Mouse (Mus musculus) kidney, adult 8-10 months (tissue): ENCODE data around the gene Usp24.
"Not testable (repeated sequence)": the region's sequence is repeated elsewhere in the genome, so short reads cannot be mapped to it uniquely, and the experiment has no call there.

Experiments used
- DNase-seq, 2 experiments: peaks; one replicate each; pipeline ENCODE4 v3.0.0; 2022

Gene Usp24

GRCm38 (mm10) chr4:106318976-106319375, 3.0 kb downstream of the Usp24 start:
- DNase-seq, result no peak

GRCm38 (mm10) chr4:106322846-106323245, 6.8 kb downstream of the Usp24 start:
- DNase-seq, result no peak

GRCm38 (mm10) chr4:106323318-106323717, 7.3 kb downstream of the Usp24 start:
- no peak for DNase-seq

- no peak for DNase-seq
These were observed 11.4 kb downstream of the Usp24 start for GRCm38 (mm10) chr4:106327436-106327835.

GRCm38 (mm10) chr4:106328704-106329103, 12.7 kb downstream of the Usp24 start:
- DNase-seq, result no peak

GRCm38 (mm10) chr4:106329171-106329570, 13.2 kb downstream of the Usp24 start:
- not testable (repeated sequence) for DNase-seq

GRCm38 (mm10) chr4:106330371-106330819, 14.4 kb downstream of the Usp24 start:
- peak in 1 of 2 experiments; percentile 76 for DNase-seq

GRCm38 (mm10) chr4:106333071-106333470, 17.1 kb downstream of the Usp24 start:
- DNase-seq, result no peak

GRCm38 (mm10) chr4:106333584-106333983, 17.6 kb downstream of the Usp24 start:
- no peak for DNase-seq

GRCm38 (mm10) chr4:106335858-106336257, 19.8 kb downstream of the Usp24 start:
- DNase-seq, result no peak

- DNase-seq, result no peak
These were observed 31.7 kb downstream of the Usp24 start for GRCm38 (mm10) chr4:106347664-106348063.

- DNase-seq, result not testable (repeated sequence)
These were observed 39.0 kb downstream of the Usp24 start for GRCm38 (mm10) chr4:106355025-106355424.

- DNase-seq, result no peak
These were observed 54.0 kb downstream of the Usp24 start for GRCm38 (mm10) chr4:106370013-106370412.

GRCm38 (mm10) chr4:106375857-106376256, 59.8 kb downstream of the Usp24 start:
- peak; percentile 67 to 84 for DNase-seq

- no peak for DNase-seq
These were observed 63.0 kb downstream of the Usp24 start for GRCm38 (mm10) chr4:106378839-106379572.

GRCm38 (mm10) chr4:106381131-106381530, 65.1 kb downstream of the Usp24 start:
- no peak for DNase-seq

- no peak for DNase-seq
These were observed 73.9 kb downstream of the Usp24 start for GRCm38 (mm10) chr4:106389908-106390307.

GRCm38 (mm10) chr4:106409621-106410020, 93.6 kb downstream of the Usp24 start:
- no peak for DNase-seq

- no peak for DNase-seq
These were observed 103.2 kb downstream of the Usp24 start for GRCm38 (mm10) chr4:106419256-106419655.

- DNase-seq, result no peak
These were observed 103.8 kb downstream of the Usp24 start for GRCm38 (mm10) chr4:106419791-106420190.

GRCm38 (mm10) chr4:106422597-106422996, 106.6 kb downstream of the Usp24 start:
- no peak for DNase-seq

- DNase-seq, result peak; percentile 17 to 21
These were observed 108.5 kb downstream of the Usp24 start for GRCm38 (mm10) chr4:106424560-106424959.

GRCm38 (mm10) chr4:106426286-106426685, 110.3 kb downstream of the Usp24 start:
- no peak for DNase-seq

GRCm38 (mm10) chr4:106428616-106429015, 112.6 kb downstream of the Usp24 start:
- no peak for DNase-seq

GRCm38 (mm10) chr4:106429106-106429505, 113.1 kb downstream of the Usp24 start:
- no peak for DNase-seq
